Mouse (Mus musculus) cerebellum, adult 9-10 months (tissue): Measurements from ENCODE around the gene Vmn1r224.

Experiments used
- DNase-seq: peaks from one replicate; pipeline ENCODE4 v3.0.0; 2022

Gene Vmn1r224

DNA sequence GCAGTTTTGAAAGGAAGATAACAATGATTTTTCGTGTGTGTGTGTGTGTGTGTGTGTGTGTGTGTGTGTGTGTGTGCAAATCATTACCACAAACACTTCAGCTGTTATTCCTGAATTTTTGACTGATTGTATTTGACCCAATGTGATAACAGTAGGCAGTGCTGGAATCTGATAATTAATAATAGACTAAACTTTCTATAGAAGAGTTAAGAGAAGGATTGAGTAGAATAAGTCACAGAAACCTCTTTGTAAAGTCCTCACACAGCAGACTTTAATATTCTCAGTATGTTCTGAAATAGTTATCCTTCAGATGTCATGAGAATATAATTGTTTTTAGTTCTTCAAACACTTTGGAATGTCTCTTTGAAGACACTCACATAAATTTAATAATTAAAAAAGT, at the start of gene Vmn1r224:
Vmn1r224 (plus strand) TSS at position 301 of the 400 bp plus-strand sequence.
- DNase-seq, result no peak

DNA sequence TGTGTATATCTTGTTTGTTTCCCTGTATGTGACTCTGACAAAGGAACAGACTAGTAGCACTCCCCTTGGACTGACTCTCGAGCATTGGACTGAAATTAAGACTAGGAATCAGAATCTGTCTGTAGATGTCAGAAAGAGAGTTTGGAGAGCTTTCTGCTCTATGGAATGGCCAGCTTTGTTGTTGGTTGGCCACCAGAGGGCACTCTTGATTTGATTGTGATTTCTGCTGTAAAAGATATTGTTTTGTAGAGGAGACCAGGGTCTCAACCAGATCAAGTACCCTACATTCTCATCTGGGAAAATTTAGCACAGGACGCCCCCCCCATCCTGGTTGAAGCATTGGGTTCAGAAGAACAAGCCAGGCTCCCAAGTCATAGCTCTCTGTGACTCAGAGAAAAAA, 14.8 kb upstream of the Vmn1r224 start:
- no peak for DNase-seq

DNA sequence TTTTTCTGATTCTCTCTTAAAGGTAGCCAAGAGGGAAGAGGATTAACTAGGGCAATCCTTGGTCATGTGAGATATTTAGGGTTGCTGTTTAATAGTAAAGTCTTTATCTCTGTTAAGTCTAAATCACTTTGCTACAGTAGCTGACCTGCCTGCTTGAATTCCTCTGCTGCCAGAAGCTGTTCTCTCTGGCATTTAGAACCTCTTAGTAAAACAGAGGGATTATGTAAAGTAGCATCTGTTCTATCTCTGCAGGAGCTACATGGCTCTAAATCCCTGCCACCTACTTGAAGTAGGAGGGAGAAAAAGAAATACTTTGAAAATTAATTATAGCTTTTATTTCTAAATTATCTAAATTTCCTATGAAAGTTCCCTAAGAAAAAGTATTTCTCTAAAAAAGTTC, 25.3 kb downstream of the Vmn1r224 start:
- no peak for DNase-seq

DNA sequence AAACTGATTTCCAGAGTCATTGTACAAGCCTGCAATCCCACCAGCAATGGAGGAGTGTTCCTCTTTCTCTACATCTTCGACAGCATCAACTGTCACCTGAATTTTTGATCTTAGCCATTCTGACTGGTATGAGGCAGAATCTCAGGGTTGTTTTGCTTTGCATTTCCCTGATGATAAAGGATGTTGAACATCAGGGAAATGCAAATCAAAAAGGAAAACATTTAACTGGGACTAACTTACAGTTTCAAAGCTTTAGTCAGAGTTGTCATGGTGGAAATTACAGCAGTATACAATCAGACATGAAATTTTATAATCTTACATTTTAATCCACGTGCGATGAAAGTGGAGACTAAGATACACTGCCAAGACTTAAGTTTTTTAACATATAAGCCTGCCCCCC, 59.4 kb downstream of the Vmn1r224 start:
- no peak for DNase-seq
